Mouse (Mus musculus) left cerebral cortex, adult 18-20 months (tissue): ENCODE data around the gene Gm26920. TPM values are rescaled to one million over a fixed set of nuclear protein-coding genes. Genes with fewer than 3 reads are reported as not detected.
"Not testable (repeated sequence)": the region's sequence is repeated elsewhere in the genome, so short reads cannot be mapped to it uniquely, and the experiment has no call there.

Experiments
- DNase-seq, 2 experiments: peaks; one replicate each; pipeline ENCODE4 v3.0.0; 2021 to 2022; ENCODE audit warnings: low spot score in 2 of 2, mixed read lengths in 1 of 2
- long read RNA-seq, 2 experiments: library from polyadenylated mRNA; stranded (forward); transcript quantifications; one replicate each; pipeline ENCODE4 v2.0.0; 2021
- total RNA-seq, 2 experiments: library from RNA; stranded (reverse); gene quantifications; 2 replicates each; pipeline ENCODE4 v1.2.3; 2021

Gm26920 gene
- total RNA-seq, result 1 to 10 TPM in 1 of 2 experiments, not detected in 1; 1.5 TPM
- long read RNA-seq, experiment 1, partial matches to known transcripts, result 1 of 5 reads
- long read RNA-seq, experiment 1, other reads (novel, unspliced or antisense), result 3 of 5 reads
- long read RNA-seq, experiment 2, result 0 reads

- DNase-seq, result peak; percentile 95 to 96
Measured at GRCm38 (mm10) chr7:30090092-30090969, at the start of gene Gm26920, which contains the start of gene Zfp566. Gm26920 (minus strand) TSS chr7:30090410. Zfp566 (minus strand) TSS chr7:30090527.

DNA sequence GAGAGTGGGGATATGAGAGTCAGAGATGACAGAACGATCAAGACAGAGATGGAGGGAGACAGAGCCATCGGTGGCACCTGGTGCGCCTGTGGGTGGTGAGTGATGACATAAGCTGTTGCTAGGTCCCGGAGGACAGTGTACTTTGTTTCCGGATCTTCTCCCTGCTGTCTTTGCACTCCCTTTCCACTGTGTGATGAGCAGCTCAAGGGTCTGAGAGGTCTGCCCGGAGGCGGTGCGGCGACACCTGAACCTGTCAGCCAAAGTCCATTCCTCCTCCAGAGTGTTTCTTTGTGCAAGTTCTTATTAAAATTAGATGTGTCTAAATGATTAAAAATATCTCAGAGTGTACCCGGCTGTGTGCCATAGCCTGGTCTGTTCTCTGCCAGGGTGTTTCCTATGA, 46.6 kb upstream of the Gm26920 start:
- no peak for DNase-seq

GRCm38 (mm10) chr7:30132396-30132795, 42.2 kb upstream of the Gm26920 start:
- no peak for DNase-seq

GRCm38 (mm10) chr7:30129900-30130299, 39.7 kb upstream of the Gm26920 start:
- DNase-seq, result no peak

GRCm38 (mm10) chr7:30122188-30122530, 31.9 kb upstream of the Gm26920 start:
- no peak for DNase-seq

DNA sequence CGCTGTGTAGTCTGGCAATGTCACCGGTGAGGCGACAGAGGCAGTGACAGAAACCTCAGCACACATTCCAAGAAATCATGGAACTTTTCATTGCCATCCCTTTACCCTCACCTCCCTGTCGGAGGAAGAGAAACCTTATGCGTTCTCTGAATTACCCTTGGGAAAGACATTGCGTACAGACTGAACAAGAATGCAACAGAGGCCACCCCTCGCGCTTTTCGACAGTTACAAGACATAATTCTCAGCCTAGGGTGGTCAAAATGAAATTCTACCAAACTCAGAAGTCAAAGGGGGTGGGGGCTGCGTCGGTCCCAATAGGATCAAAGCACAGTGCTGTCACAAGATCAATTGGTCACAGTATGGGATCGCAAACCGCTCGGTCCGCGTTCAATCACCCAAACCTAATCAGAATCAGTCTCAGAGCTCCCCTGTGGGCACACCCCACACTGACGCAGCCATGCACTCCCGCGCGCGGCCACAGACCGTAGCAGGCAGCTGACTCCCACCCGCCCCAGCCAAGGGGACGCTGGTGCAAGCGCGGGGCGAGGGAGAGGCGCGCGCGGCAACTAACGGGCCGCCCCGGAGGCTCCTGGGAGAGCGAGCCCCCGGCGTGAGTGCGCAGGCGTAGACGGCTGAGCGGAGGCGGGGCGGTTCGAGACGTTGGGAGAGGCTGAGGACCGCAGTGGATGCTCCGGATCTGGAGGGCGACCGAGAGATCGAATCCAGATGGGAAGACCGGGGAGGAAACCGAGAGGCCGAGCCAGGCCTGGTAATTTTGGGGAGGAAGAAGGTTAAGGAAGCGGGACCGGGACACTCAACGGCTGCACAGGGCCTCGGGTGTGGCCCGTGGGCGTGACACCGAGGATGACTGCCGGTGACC, 31.3 kb upstream of the Gm26920 start, which contains the start of gene Zfp382:
TSS of gene Zfp382 (plus strand) at position 635 of the 880 bp plus-strand sequence.
- DNase-seq, result peak; percentile 91 to 94

GRCm38 (mm10) chr7:30117935-30118334, 27.7 kb upstream of the Gm26920 start:
- not testable (repeated sequence) for DNase-seq

DNA sequence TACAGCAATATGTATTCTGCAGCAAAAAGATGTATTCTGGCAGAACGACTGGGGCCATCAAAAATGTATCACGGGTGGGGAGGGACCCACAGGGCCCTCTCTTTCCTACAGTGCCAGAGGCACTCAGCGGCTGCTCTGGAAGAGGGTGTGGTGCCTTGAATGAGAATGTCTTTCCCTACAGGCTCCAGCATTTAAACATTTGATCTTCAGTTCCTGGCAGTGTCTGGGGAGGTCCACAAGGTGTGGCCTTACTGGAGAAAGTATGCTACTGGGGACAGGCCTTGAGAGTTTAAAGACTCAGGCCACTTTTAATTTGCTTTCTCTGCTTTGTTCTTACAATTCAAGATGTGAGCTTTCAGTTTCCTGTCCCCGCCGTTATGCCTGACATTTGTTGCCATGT, 25.9 kb upstream of the Gm26920 start:
- no peak for DNase-seq

DNA sequence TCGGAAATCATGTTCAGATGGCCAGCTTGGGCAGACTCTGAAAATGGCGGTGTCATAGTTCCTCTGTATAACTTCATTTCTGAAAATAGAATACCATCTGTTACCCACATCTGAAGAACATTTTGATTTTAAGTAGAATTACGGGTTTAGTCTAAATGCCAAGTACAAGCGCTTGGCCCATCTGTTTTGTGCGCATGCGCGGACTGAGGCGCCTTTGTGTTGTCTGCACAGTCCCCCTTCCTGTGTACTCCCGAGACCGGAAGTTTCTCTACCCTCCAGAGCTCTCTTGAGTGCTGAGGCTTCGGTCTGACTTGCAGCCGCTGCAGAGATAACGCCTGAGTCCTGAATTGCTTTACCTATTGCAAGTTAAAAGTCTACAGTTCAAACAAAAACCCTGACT, 9.1 kb upstream of the Gm26920 start:
- peak; percentile 77 to 84 for DNase-seq

GRCm38 (mm10) chr7:30095551-30096125, 5.4 kb upstream of the Gm26920 start:
- no peak for DNase-seq

- DNase-seq, result peak; percentile 86 to 91
Measured at GRCm38 (mm10) chr7:30094646-30095429, 4.6 kb upstream of the Gm26920 start, which contains the start of gene Zfp260. Zfp260 (plus strand) TSS chr7:30094777.

GRCm38 (mm10) chr7:30093918-30094415, 3.8 kb upstream of the Gm26920 start:
- no peak for DNase-seq

GRCm38 (mm10) chr7:30092666-30093065, 2.5 kb upstream of the Gm26920 start:
- no peak for DNase-seq

- DNase-seq, result no peak
Measured at GRCm38 (mm10) chr7:30090970-30091585, 868 bp upstream of the Gm26920 start.

DNA sequence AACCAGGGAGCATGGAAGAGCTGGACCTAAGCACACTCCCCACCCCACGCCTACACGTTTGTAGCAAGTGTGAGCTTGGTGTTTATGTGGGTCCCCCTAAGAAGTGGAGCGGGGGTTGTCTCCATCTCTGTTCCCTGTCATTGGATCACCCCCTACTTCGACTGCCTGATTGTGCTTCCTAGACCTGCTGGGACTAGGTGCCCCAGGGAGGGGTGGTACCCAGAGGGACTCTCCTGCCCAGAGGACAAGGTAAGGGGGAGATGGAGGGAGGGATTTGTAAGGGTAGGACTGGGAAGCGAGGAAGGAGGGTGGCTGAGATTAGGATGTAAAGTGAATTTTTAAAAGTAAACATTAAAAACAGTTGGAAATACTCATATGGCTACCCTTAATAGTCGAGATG, 805 bp downstream of the Gm26920 start:
- DNase-seq, result no peak

DNA sequence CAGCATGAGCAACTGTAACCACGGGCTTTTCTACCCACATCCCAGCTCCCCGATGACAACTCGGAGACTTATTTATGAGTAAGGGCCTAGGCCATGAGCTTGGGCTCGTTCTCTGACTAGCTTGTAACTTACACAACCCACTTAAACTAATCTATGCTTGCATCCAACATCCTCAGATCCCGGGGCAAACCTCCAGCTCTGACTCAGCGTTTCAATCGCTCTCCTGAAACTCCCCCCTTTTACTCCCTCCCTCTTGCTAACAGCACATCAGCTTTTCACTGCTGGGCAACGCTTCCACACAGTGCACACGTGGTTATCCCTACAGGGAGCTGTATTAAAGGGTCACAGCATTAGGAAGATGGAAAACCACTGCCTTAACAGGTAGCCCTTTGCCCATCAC, 3.7 kb downstream of the Gm26920 start:
- DNase-seq, result peak; percentile 42 to 55

DNA sequence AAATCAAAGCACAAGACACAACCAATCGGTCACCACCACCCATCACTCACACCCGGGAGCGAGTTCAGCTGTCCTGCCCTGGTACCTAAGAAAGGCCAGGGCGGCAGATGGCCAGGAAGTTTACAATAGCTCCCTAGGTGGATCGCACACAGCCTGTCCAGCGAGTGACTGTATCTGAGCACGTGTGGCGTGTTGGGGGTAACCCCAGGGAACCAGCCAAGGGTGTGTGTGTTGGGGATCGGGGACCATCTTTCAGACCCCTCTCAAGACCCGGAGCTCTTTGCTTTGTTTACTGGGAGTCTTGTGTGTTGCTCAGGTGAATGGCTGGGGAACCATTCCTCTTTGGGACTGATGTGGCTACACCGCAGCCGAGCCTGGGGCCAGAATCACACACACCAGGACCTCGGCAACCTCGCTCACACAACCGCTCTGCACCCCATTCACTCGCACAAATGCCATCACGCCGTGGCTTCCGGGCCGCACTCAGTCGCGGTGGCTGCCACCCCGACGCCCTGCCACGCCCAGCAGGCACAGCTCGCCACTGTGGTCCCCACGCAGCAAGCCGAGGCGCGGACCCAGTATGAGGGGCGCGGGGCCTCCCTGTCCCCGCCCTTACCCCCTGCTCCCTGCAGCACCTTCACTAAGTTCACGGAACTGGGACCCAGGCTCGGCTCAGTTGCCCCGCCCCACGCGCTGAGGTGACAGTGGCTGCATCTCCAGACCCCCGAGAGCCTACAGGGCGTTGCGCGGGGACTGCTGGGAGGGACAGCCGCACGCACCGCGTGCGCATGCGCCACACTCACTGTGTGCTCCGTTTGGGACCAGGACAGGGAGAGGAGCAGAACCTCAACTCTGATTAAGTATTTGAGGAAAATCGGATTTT, 17.8 kb downstream of the Gm26920 start, which contains the start of gene Zfp82:
TSS of gene Zfp82 (minus strand) at position 755 of the 883 bp plus-strand sequence.
- peak; percentile 78 to 87 for DNase-seq

DNA sequence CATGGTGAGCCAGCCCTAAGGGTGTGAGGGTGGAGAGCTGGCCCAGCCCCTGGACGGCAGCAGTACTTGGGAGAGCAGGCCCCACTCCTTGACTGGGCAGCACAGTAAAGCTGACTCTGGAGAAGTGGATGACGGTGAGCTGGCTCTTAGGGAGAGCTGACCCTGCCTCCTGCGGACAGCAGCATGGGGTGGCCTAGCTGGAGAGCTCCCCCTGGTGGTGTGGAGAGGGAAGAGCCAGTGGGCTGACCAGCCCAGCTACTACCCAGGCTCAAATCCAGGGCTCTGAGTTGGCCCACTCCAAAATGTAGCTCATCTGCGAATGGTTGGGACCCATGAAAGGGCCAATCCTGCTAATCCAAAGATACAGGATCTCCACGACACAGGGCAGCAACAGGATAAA, 25.6 kb downstream of the Gm26920 start:
- no peak for DNase-seq

DNA sequence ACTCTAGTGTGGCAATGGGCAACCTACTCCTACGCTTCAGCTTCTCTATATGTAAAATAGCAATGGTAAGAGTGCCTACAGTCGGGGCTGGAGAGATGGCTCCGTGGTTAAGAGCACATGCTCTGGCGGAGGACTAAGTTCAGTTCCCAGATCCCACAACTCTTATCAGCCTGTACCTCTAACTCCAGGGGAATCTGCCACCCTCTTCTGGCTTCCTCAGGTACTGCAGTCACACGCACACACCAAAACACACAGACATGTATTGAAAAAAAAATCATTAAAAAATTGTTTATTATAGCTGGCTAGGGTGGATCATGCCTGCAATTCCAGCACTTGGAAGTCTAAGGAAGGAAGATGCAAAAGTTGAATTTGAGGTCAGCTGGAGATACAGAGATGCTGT, 27.7 kb downstream of the Gm26920 start:
- no peak for DNase-seq
